Mouse (Mus musculus) liver, postnatal 0 days (tissue): ENCODE measurements around the gene Tmc4. TPM values are rescaled to one million over a fixed set of nuclear protein-coding genes. Genes with fewer than 3 reads are reported as not detected.
A peak's percentile ranks its signal among the peaks of the same experiment; 100 is the strongest.
"Not testable (repeated sequence)": the region's sequence is repeated elsewhere in the genome, so short reads cannot be mapped to it uniquely, and the experiment has no call there.

Experiments
- ATAC-seq: fragments of 200-750 bp; cut with Nextera tagmentation; 2 replicates; pipeline ENCODE4 v1.8.0; 2017; ENCODE audit warnings: mild to moderate bottlenecking, moderate library complexity
- DNase-seq: peaks from one replicate; pipeline ENCODE4 v3.0.0-alpha.2; 2016
- H3K27ac ChIP-seq: fragments of 300-500 bp; sonication (generic); 2 replicates; pipeline ENCODE4 v1.5.1; 2014; ENCODE audit warnings: antibody characterized with exemption, moderate library complexity, mild to moderate bottlenecking, low read depth
- H3K27me3 ChIP-seq: fragments of 300-500 bp; sonication (generic); 2 replicates; pipeline ENCODE4 v1.6.1; 2014; ENCODE audit warnings: low read length, control low read depth, mixed read lengths; ENCODE audit not compliant: insufficient read depth
- H3K36me3 ChIP-seq: fragments of 300-500 bp; sonication (generic); replicated peaks from 2 replicates; pipeline ENCODE4 v1.6.1; 2014; ENCODE audit warnings: mild to moderate bottlenecking, control low read depth, low read length, moderate library complexity, mixed read lengths; ENCODE audit not compliant: insufficient read depth
- H3K4me1 ChIP-seq: fragments of 300-500 bp; sonication (generic); 2 replicates; pipeline ENCODE4 v1.6.1; 2014; ENCODE audit warnings: antibody characterized with exemption, mild to moderate bottlenecking, control low read depth; ENCODE audit not compliant: insufficient read depth
- H3K4me2 ChIP-seq: fragments of 300-500 bp; sonication (generic); 2 replicates; pipeline ENCODE4 v1.6.1; 2014; ENCODE audit warnings: low read depth, mild to moderate bottlenecking, low read length, moderate library complexity, mixed read lengths
- H3K4me3 ChIP-seq: fragments of 300-500 bp; sonication (generic); 2 replicates; pipeline ENCODE4 v1.5.1; 2014; ENCODE audit warnings: low read depth, low read length
- H3K9ac ChIP-seq: fragments of 300-500 bp; sonication (generic); replicated peaks from 2 replicates; pipeline ENCODE4 v1.6.1; 2014; ENCODE audit warnings: mild to moderate bottlenecking, moderate library complexity
- H3K9me3 ChIP-seq: fragments of 300-500 bp; sonication (generic); 2 replicates; pipeline ENCODE4 v1.6.1; 2016; ENCODE audit warnings: mild to moderate bottlenecking, control low read depth, low read length, mixed read lengths
- CTCF ChIP-seq: sonication (generic); IDR thresholded peaks from 2 replicates; pipeline ENCODE4 v1.5.1; 2016; ENCODE audit warnings: antibody characterized with exemption, low read depth
- EP300 ChIP-seq: IDR thresholded peaks from 2 replicates; pipeline ENCODE4 v1.6.1; 2016; ENCODE audit warnings: antibody characterized with exemption, low read depth, mild to moderate bottlenecking
- WGBS: fragments of 180-500 bp; shearing (Covaris S2); extraction: QIAGEN DNeasy Blood & Tissue Kit; methylation state at CpG from one replicate; pipeline ENCODE4 v1.1.7; 2014; ENCODE audit not compliant: insufficient replicate concordance; 5-methylcytosine and 5-hydroxymethylcytosine counted together
- polyA plus RNA-seq: library from polyadenylated mRNA; unstranded; fragments of >200 nt; fragmentation: Nextera tagmentation; extraction: Ambion mirVana; gene quantifications from 2 replicates; pipeline ENCODE4 v1.2.1, GENCODE M21; 2015

The Tmc4 gene
- polyA plus RNA-seq = 4.7 and 5.0 TPM in 2 replicates

DNA sequence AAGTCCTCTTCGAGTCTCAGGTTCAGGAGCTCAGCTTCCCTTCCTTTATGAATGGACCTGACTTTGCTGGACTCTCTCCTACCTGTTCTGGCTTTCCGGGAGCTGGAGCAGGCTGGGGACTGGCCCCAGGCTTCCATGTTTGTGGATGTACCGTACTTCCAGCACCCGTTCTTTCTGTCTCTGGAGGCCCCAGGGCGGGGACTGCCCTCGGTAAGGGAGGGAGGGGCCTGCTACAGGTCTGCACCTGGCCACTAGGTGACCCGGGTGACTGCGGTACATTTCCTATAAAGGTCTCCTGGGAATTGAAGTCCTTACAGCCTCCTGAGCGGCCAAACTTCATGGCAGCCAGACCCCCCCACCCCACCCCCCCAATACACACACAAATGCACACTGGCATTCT, at the start of gene Tmc4:
Gene Tmc4 (minus strand): TSS at position 212 of the 400 bp plus-strand sequence.
- H3K9me3 ChIP-seq = no peaks in the 10 kb centered on the region
- 0 out of 2 replicates have a peak within 1 kb of the TSS, but pooled peaks have one; percentile 16 for H3K27ac ChIP-seq
- no peak within 1 kb of the TSS for H3K4me3 ChIP-seq
- peak; percentile 61; the same call in 1 of the 2 replicates for ATAC-seq
- H3K36me3 ChIP-seq = no peaks in the 10 kb centered on the region
- DNase-seq = peak; percentile 27
- TF ChIP-seq CTCF = no peak
- no peak for TF ChIP-seq EP300
- peak within 1 kb of the TSS; percentile 18; the same call in 1 of the 2 replicates for H3K4me2 ChIP-seq
- no peak within 1 kb of the TSS; the same call in 1 of the 2 replicates for H3K9ac ChIP-seq
- no peaks in the 10 kb centered on the region for H3K4me1 ChIP-seq
- no peaks in the 10 kb centered on the region for H3K27me3 ChIP-seq
- 59% methylated on average over 9 of the region's 9 CpGs for WGBS

GRCm38 (mm10) chr7:3725459-3725858, 48.1 kb upstream of the Tmc4 start:
- not testable (repeated sequence) for H3K4me2 ChIP-seq, H3K9me3 ChIP-seq, H3K27me3 ChIP-seq, ATAC-seq, H3K4me3 ChIP-seq, H3K4me1 ChIP-seq, H3K27ac ChIP-seq, H3K9ac ChIP-seq, H3K36me3 ChIP-seq, DNase-seq

DNA sequence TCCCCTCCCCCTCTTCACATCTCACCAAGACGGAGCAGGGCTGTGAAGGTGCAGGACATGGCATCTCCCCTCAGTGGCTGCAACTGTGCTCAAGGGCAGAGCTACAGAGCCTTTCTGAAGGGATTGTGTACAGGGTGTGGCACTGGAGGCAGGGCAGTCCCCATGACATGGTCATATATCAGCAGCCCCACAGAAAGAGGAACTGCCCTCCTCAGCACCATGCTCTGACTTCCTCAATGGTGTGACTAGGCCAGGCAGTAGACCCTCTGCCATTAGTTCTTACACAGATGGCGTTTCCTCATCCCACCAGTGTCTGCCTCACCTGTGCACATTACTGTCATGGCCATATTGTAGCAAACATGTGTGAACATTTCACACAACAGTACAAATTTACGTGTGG, 42.9 kb upstream of the Tmc4 start, which contains the start of gene Pirb:
Gene Pirb (minus strand): TSS at position 124 of the 400 bp plus-strand sequence.
- not testable (repeated sequence) for ATAC-seq, H3K27me3 ChIP-seq, DNase-seq, H3K4me1 ChIP-seq, H3K36me3 ChIP-seq, H3K9me3 ChIP-seq, H3K27ac ChIP-seq, H3K4me3 ChIP-seq, H3K9ac ChIP-seq, H3K4me2 ChIP-seq
- WGBS = 0% methylated on average over 1 of the region's 3 CpGs

- TF ChIP-seq CTCF = no peak
- TF ChIP-seq EP300 = no peak
- ATAC-seq (no peak), DNase-seq (no peak)
- Histone ChIP-seq H3K36me3 (no peaks in the 10 kb centered on the region), H3K4me3 (no peak overlapping the region), H3K27me3 (no peaks in the 10 kb centered on the region), H3K27ac (no peak overlapping the region; the same call in 1 of the 2 replicates), H3K4me2 (peak overlapping the region; percentile 29), H3K4me1 (no peaks in the 10 kb centered on the region), H3K9me3 (no peaks in the 10 kb centered on the region), H3K9ac (no peak overlapping the region)
- 21% methylated on average over 1 of the region's 1 CpGs for WGBS
Measured at GRCm38 (mm10) chr7:3715249-3715648, 37.9 kb upstream of the Tmc4 start.

DNA sequence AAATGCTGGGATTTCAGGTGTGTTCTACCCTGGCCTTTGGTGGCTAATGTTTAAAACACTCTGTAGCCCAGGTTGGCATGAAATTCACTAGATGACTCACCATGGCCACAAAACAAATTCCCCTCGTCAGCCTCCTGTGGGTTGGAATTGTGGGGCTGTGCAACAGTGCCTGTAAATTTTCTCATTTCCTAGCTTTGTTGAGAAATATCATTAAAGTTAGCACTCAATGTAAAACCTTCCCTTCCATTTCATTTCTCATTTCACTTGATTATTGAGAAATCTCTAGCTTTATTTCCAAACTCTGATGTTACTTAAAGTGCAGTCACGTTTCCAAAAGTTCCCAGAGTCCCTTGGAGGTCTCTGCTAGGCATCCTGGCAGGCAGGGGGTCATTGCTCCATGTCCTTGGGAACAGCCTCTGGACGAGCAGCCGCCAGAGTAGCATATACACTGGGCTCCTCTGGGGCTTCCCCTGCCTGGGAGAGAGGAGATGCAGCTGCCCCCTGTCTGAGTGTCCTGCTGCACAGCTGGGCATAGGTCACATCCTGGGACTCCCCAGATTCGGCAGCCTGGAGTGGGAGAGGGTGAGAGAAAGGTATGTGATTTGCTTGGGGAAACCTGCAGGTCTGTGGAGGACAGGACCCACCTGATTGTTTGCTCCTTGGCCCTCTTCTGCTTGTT, 35.0 kb upstream of the Tmc4 start:
- H3K4me2 ChIP-seq = no peak overlapping the region
- DNase-seq (peak; percentile 13), ATAC-seq (peak; percentile 28)
- H3K4me1 ChIP-seq = no peaks in the 10 kb centered on the region
- no peak for TF ChIP-seq EP300
- no peak for TF ChIP-seq CTCF
- no peak overlapping the region for H3K4me3 ChIP-seq
- no peaks in the 10 kb centered on the region for H3K27me3 ChIP-seq
- H3K9ac ChIP-seq = no peak overlapping the region
- H3K36me3 ChIP-seq = peaks cover 8% of the 10 kb centered on the region
- no peaks in the 10 kb centered on the region for H3K9me3 ChIP-seq
- WGBS = 27% methylated on average over 5 of the region's 5 CpGs
- H3K27ac ChIP-seq = peak overlapping the region; percentile 30; the same call in 1 of the 2 replicates

DNA sequence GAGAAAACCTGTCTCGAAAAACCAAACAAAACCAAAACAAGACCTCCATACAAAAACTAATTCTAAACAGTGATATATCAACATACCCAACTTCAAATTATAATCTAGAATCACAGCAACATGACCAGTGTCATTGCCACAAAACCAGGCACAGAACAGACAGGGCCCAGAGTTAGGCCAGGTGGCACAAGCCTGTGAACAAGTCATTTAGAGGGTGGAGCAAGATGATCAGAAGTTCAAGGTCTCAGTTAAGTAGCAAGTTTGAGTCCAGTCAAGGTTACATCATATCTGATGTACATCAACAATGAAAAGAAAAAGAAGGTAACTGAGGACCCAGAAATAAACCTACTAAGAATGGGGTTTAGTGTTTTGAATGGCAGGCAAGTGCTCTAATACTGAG, 31.6 kb upstream of the Tmc4 start:
- peaks cover 11% of the 10 kb centered on the region for H3K4me1 ChIP-seq
- H3K9me3 ChIP-seq = no peaks in the 10 kb centered on the region
- WGBS = 50% methylated on average over 1 of the region's 1 CpGs
- no peaks in the 10 kb centered on the region for H3K27me3 ChIP-seq
- TF ChIP-seq EP300 (no peak), CTCF (no peak)
- H3K4me2 ChIP-seq = no peak overlapping the region
- ATAC-seq = no peak
- DNase-seq = no peak
- no peak overlapping the region for H3K9ac ChIP-seq
- H3K36me3 ChIP-seq = peaks cover 21% of the 10 kb centered on the region
- H3K4me3 ChIP-seq = no peak overlapping the region
- H3K27ac ChIP-seq = peak overlapping the region; percentile 39; the same call in 1 of the 2 replicates

DNA sequence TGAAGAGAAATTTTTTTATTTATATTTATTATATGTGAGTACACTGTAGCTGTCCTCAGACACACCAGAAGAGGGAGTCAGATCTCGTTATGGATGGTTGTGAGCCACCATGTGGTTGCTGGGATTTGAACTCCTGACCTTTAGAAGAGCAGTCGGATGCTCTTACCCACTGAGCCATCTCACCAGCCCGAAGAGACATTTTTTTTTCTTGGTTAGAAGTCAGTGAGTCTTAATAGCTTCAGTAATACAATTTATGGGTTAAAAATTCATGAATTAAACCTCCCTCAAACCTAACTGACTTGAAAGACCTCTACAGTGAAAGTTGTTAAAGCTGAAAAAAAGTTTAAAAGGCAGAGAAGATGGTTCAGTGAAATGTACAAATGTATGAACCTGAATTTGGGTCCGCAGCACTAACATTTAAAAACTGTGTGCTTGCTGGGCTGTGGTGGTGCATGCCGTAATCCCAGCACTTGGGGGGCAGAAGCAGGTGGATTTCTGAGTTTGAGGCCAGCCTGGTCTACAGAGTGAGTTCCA, 31.2 kb upstream of the Tmc4 start:
- H3K9ac ChIP-seq, H3K9me3 ChIP-seq, H3K4me2 ChIP-seq, ATAC-seq, DNase-seq, H3K27me3 ChIP-seq, H3K4me3 ChIP-seq: not testable (repeated sequence)
- Histone ChIP-seq H3K36me3 (peaks cover 21% of the 10 kb centered on the region), H3K27ac (peak overlapping the region; percentile 41; the same call in 1 of the 2 replicates), H3K4me1 (peaks cover 11% of the 10 kb centered on the region)
- WGBS = 41% methylated on average over 5 of the region's 5 CpGs
